Mouse (Mus musculus) layer of hippocampus, postnatal 36 days (tissue): ENCODE results near the gene Dnajb4. TPM values are rescaled to one million over a fixed set of nuclear protein-coding genes. Genes with fewer than 3 reads are reported as not detected.
"Not testable (repeated sequence)": the region's sequence is repeated elsewhere in the genome, so short reads cannot be mapped to it uniquely, and the experiment has no call there.

Experiments
- DNase-seq, 2 experiments: peaks; one replicate each; pipeline ENCODE4 v3.0.0; 2022
- total RNA-seq, 2 experiments: library from RNA; stranded (reverse); gene quantifications; 2 replicates each; pipeline ENCODE4 v1.2.3; 2021

Dnajb4 gene
- total RNA-seq, 2 experiments from 2014 or later = 72.2 to 74.1 TPM

GRCm38 (mm10) chr3:152145186-152145585 is 64.9 kb downstream of the Dnajb4 start:
- no peak for DNase-seq

- no peak for DNase-seq
Observed at GRCm38 (mm10) chr3:152142989-152143695, 67.0 kb downstream of the Dnajb4 start.

GRCm38 (mm10) chr3:152142146-152142545 is 68.0 kb downstream of the Dnajb4 start:
- DNase-seq = no peak

GRCm38 (mm10) chr3:152139308-152139707 is 70.8 kb downstream of the Dnajb4 start:
- DNase-seq = not testable (repeated sequence)

- DNase-seq = not testable (repeated sequence)
Observed at GRCm38 (mm10) chr3:152136106-152136505, 74.0 kb downstream of the Dnajb4 start.

DNA sequence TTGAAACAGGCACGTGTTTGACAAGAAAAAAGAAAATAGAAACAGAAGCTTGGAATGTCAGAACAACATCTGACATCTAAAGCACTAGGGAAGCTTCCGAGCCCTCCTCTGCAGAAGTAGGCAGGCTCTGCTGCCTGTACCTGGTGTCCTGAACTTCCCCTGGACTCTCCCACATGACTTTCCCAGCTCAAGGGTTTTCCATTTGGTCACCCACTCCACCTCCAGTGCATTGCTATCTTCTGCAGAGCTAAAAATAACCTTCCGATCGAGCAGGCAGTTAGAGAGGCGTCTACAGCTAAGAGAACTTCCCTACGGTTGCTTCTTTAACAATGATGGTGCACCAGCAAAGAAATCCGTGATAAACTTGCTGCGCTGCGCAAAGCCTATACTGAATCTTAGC is 76.5 kb downstream of the Dnajb4 start:
- DNase-seq = no peak

GRCm38 (mm10) chr3:152130963-152131362 is 79.1 kb downstream of the Dnajb4 start:
- no peak for DNase-seq

- DNase-seq = not testable (repeated sequence)
Observed at GRCm38 (mm10) chr3:152129426-152129825, 80.7 kb downstream of the Dnajb4 start.

DNA sequence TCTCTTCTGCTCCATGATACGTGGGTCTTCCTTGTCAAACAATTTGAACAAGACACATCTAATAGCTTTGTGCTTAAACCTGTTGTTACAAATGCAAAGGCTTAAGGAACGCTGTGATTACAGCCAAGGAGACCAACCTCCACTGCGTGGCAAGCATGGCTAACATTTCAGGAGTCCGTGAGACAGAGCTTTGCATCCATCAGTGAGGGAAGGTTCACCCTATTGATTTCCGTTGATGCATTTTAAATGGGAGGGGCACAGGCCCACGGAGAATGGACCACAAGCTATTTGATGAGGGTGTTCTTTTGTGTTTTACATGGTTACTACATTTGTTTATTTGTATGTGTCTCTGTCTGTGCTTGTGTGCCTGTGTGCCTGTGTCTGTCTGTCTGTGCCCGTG is 81.5 kb downstream of the Dnajb4 start:
- DNase-seq = no peak

Other genes with a start within 250 kb of the Dnajb4 start
- 1 to 10 TPM; 1.2 to 1.8 TPM for gene Gipc2, start 44.1 kb downstream of the Dnajb4 start, total RNA-seq
- gene Fubp1, start 120 bp upstream of the Dnajb4 start, total RNA-seq = 100 to 1,000 TPM; 124 to 143 TPM
- 1 to 10 TPM in 1 of 2 experiments, under 1 TPM in 1; 0.91 to 1.4 TPM for gene Nexn, start 56.0 kb upstream of the Dnajb4 start, total RNA-seq
- gene Miga1, start 130.1 kb upstream of the Dnajb4 start, total RNA-seq = 10 to 100 TPM; 74.4 to 82.9 TPM
- gene Usp33, start 136.2 kb upstream of the Dnajb4 start, total RNA-seq = 100 to 1,000 TPM; 127 to 132 TPM
- 10 to 100 TPM; 46.1 to 48.2 TPM for gene Zzz3, start 185.2 kb upstream of the Dnajb4 start, total RNA-seq